Mouse (Mus musculus): ENCODE measurements around the gene Shkbp1. TPM values are rescaled to one million over a fixed set of nuclear protein-coding genes. Genes with fewer than 3 reads are reported as not detected.

The Shkbp1 gene
- total and polyA plus RNA-seq, 2 experiments from 2014 or later, result 24.1 to 42.7 TPM

DNA sequence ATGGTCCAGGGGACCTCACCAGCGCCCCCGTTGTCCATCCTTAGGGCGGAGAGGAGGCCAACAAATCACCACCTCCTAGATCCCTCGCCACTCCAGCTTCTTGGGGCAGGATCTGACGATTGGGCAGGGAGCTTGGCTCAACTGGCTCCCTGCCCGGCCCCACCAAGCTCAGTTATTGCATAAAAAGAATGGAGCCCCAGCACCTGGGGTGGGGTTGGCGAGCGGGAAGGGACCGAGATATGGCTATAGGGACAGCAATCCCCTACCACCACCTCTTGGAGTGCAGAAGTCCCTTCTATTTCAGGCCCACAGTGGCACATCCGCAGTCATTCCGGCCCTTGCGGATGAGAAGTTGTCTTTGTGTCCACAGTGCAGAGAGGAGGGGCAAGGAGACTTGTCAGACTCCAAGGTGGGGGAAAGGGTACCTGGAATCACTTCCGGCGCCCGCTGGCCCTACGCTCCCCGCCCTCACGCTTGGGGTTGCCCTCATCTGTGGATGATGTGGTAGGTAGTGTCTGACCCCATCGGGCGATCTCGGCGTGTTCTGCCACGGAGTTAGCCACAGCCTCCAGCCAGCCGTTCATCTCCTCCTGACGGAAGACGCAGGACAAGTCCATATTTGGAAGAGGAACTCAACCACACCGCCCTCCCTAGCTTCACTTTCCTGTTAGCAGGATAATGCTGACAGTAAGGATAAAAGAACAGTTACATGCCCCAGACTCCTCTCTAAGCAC lies 1.2 kb upstream of the Shkbp1 start, which contains the start of gene Gm20479:
TSS of gene Gm20479 (minus strand) at position 559 of the 734 bp plus-strand sequence.
- no peak for TF ChIP-seq CTCF (IDR thresholded peaks at IDR 0.05)
- Histone ChIP-seq H3K9ac (replicated peaks; ENCODE audit: low read length, poor library complexity, severe bottlenecking) (no peak within 1 kb of the TSS), H3K4me3 (ENCODE audit: low read depth, low read length) (peak within 1 kb of the TSS; percentile 58), H3K4me1 (ENCODE audit: insufficient read depth, low read length) (peaks cover 4% of the 10 kb centered on the region; the same call in 1 of the 2 replicates), H3K27ac (ENCODE audit: low read depth, low read length) (no peak within 1 kb of the TSS), H3K36me3 (ENCODE audit: insufficient read depth, low read length) (peaks cover 3% of the 10 kb centered on the region), H3K9me3 (ENCODE audit: low read length) (no peaks in the 10 kb centered on the region), H3K4me2 (ENCODE audit: low read depth, low read length, poor library complexity, severe bottlenecking) (peak within 1 kb of the TSS; percentile 74), H3K27me3 (ENCODE audit: insufficient read depth, low read length) (peaks cover 8% of the 10 kb centered on the region; the same call in 1 of the 2 replicates)
- DNase-seq (ENCODE audit: low spot score), result no peak
- WGBS, result 12% methylated on average over 27 of the region's 27 CpGs
- ATAC-seq (ENCODE audit: low FRiP score), result no peak

- no peak for DNase-seq (ENCODE audit: low spot score)
- ATAC-seq (ENCODE audit: low FRiP score), result peak; percentile 18
- Histone ChIP-seq H3K9ac (replicated peaks; ENCODE audit: low read length, poor library complexity, severe bottlenecking) (no peak overlapping the region), H3K27ac (ENCODE audit: low read depth, low read length) (no peak overlapping the region), H3K9me3 (ENCODE audit: low read length) (no peaks in the 10 kb centered on the region), H3K4me3 (ENCODE audit: low read depth, low read length) (peak overlapping the region; percentile 58), H3K27me3 (ENCODE audit: insufficient read depth, low read length) (peaks cover 8% of the 10 kb centered on the region; the same call in 1 of the 2 replicates), H3K36me3 (ENCODE audit: insufficient read depth, low read length) (peaks cover 3% of the 10 kb centered on the region), H3K4me2 (ENCODE audit: low read depth, low read length, poor library complexity, severe bottlenecking) (peak overlapping the region; percentile 74), H3K4me1 (ENCODE audit: insufficient read depth, low read length) (peaks cover 4% of the 10 kb centered on the region; the same call in 1 of the 2 replicates)
- WGBS, result 2% methylated on average over 16 of the region's 16 CpGs
- no peak for TF ChIP-seq CTCF (IDR thresholded peaks at IDR 0.05)
These were observed 429 bp upstream of the Shkbp1 start for GRCm38 (mm10) chr7:27356248-27356647.

GRCm38 (mm10) chr7:27355261-27355660 lies 558 bp downstream of the Shkbp1 start:
- DNase-seq (ENCODE audit: low spot score) (no peak), ATAC-seq (ENCODE audit: low FRiP score) (no peak)
- Histone ChIP-seq H3K4me3 (ENCODE audit: low read depth, low read length) (peak overlapping the region; percentile 58), H3K27ac (ENCODE audit: low read depth, low read length) (peak overlapping the region; percentile 43; the same call in 1 of the 2 replicates), H3K4me1 (ENCODE audit: insufficient read depth, low read length) (peaks cover 4% of the 10 kb centered on the region; the same call in 1 of the 2 replicates), H3K9me3 (ENCODE audit: low read length) (no peaks in the 10 kb centered on the region), H3K9ac (replicated peaks; ENCODE audit: low read length, poor library complexity, severe bottlenecking) (peak overlapping the region; percentile 70), H3K4me2 (ENCODE audit: low read depth, low read length, poor library complexity, severe bottlenecking) (peak overlapping the region; percentile 74), H3K27me3 (ENCODE audit: insufficient read depth, low read length) (peaks cover 8% of the 10 kb centered on the region; the same call in 1 of the 2 replicates), H3K36me3 (ENCODE audit: insufficient read depth, low read length) (peaks cover 9% of the 10 kb centered on the region)
- WGBS, result 9% methylated on average over 14 of the region's 14 CpGs
- no peak for TF ChIP-seq CTCF (IDR thresholded peaks at IDR 0.05)

- peak overlapping the region; percentile 74 for H3K4me2 ChIP-seq (ENCODE audit: low read depth, low read length, poor library complexity, severe bottlenecking)
These were observed 1.0 kb downstream of the Shkbp1 start for GRCm38 (mm10) chr7:27354783-27355182.

GRCm38 (mm10) chr7:27354144-27354543 lies 1.7 kb downstream of the Shkbp1 start:
- peaks cover 9% of the 10 kb centered on the region for H3K36me3 ChIP-seq (ENCODE audit: insufficient read depth, low read length)
- DNase-seq (ENCODE audit: low spot score) (peak; percentile 88), ATAC-seq (ENCODE audit: low FRiP score) (peak; percentile 41; the same call in 1 of the 2 replicates)
- H3K27me3 ChIP-seq (ENCODE audit: insufficient read depth, low read length), result peaks cover 8% of the 10 kb centered on the region; the same call in 1 of the 2 replicates
- H3K27ac ChIP-seq (ENCODE audit: low read depth, low read length), result no peak overlapping the region
- 32% methylated on average over 6 of the region's 6 CpGs for WGBS
- no peak for TF ChIP-seq CTCF (IDR thresholded peaks at IDR 0.05)
- H3K4me2 ChIP-seq (ENCODE audit: low read depth, low read length, poor library complexity, severe bottlenecking), result peak overlapping the region; percentile 74
- H3K9ac ChIP-seq (replicated peaks; ENCODE audit: low read length, poor library complexity, severe bottlenecking), result no peak overlapping the region
- H3K4me1 ChIP-seq (ENCODE audit: insufficient read depth, low read length), result peaks cover 4% of the 10 kb centered on the region; the same call in 1 of the 2 replicates
- no peaks in the 10 kb centered on the region for H3K9me3 ChIP-seq (ENCODE audit: low read length)
- peak overlapping the region; percentile 58 for H3K4me3 ChIP-seq (ENCODE audit: low read depth, low read length)

More at GRCm38 (mm10) chr7:27354783-27355182, 1.0 kb downstream of the Shkbp1 start:
- no peaks in the 10 kb centered on the region for H3K9me3 ChIP-seq (ENCODE audit: low read length)
- H3K36me3 ChIP-seq (ENCODE audit: insufficient read depth, low read length), result peaks cover 9% of the 10 kb centered on the region
- H3K9ac ChIP-seq (replicated peaks; ENCODE audit: low read length, poor library complexity, severe bottlenecking), result peak overlapping the region; percentile 70; the same call in 1 of the 2 replicates
- peaks cover 8% of the 10 kb centered on the region; the same call in 1 of the 2 replicates for H3K27me3 ChIP-seq (ENCODE audit: insufficient read depth, low read length)
- no peak overlapping the region for H3K27ac ChIP-seq (ENCODE audit: low read depth, low read length)
- ATAC-seq (ENCODE audit: low FRiP score), result no peak
- no peak for TF ChIP-seq CTCF (IDR thresholded peaks at IDR 0.05)
- peaks cover 4% of the 10 kb centered on the region; the same call in 1 of the 2 replicates for H3K4me1 ChIP-seq (ENCODE audit: insufficient read depth, low read length)
- no peak for DNase-seq (ENCODE audit: low spot score)
- 50% methylated on average over 4 of the region's 4 CpGs for WGBS
- peak overlapping the region; percentile 58 for H3K4me3 ChIP-seq (ENCODE audit: low read depth, low read length)

DNA sequence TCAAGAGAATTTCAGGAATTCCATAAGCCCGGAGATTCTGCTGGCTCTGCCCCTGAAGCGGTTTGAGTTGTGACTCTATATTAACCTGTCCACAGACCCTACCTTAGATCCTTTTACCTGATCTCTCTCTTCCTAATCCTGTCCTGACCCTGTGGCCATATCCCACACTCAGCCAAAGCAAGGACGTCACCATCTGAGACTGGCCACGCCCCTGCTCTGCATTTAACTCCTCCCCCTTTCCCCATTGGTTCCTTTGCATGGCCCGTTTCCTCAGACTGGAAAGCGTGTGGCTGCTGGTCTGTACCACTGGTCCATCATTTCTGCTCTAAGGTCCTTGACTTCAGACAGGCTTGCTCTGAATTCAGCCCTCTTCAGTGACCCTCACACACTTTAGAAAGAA lies 10.4 kb downstream of the Shkbp1 start:
- no peak for DNase-seq (ENCODE audit: low spot score)
- H3K9ac ChIP-seq (replicated peaks; ENCODE audit: low read length, poor library complexity, severe bottlenecking), result no peak overlapping the region
- H3K4me2 ChIP-seq (ENCODE audit: low read depth, low read length, poor library complexity, severe bottlenecking), result no peak overlapping the region
- WGBS, result 33% methylated on average over 6 of the region's 6 CpGs
- no peak for TF ChIP-seq CTCF (IDR thresholded peaks at IDR 0.05)
- H3K36me3 ChIP-seq (ENCODE audit: insufficient read depth, low read length), result peaks cover 43% of the 10 kb centered on the region
- no peaks in the 10 kb centered on the region for H3K27me3 ChIP-seq (ENCODE audit: insufficient read depth, low read length)
- H3K4me3 ChIP-seq (ENCODE audit: low read depth, low read length), result no peak overlapping the region
- ATAC-seq (ENCODE audit: low FRiP score), result no peak
- H3K9me3 ChIP-seq (ENCODE audit: low read length), result no peaks in the 10 kb centered on the region
- H3K4me1 ChIP-seq (ENCODE audit: insufficient read depth, low read length), result no peaks in the 10 kb centered on the region
- H3K27ac ChIP-seq (ENCODE audit: low read depth, low read length), result no peak overlapping the region
